Mouse (Mus musculus) neutrophil, adult 83 days (primary cell): ENCODE measurements around the gene H2-Aa. TPM values are rescaled to one million over a fixed set of nuclear protein-coding genes. Genes with fewer than 3 reads are reported as not detected.

Experiments used
- total RNA-seq, 2 experiments: library from RNA; stranded (reverse); gene quantifications; one replicate each; pipeline ENCODE4 v1.2.4; 2023

H2-Aa gene
- 100 to 1,000 TPM in 1 of 2 experiments, 10 to 100 TPM in 1; 95.4 to 109 TPM for total RNA-seq

DNA sequence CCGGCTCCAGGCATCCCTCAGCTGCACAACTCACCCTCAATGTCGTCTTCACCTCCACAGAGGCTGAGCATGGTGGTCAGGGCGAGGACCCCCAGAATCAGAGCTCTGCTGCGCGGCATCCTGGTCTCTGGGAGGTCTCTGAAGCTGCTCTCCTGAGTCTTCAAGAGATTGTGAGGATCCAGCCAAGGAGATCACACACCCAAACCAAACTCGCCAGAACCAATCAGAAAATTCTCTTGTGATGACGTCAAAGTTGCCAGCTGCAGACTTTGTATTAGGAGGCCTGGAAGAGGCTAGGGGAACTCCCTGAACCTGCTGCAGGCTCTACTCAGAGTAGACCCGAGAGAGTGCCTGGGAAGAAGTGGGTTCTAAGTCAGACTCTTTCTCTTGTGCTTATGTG, at the start of gene H2-Aa:
Gene H2-Aa, minus strand, starts transcription at position 176 of the 400 bp plus-strand sequence.

DNA sequence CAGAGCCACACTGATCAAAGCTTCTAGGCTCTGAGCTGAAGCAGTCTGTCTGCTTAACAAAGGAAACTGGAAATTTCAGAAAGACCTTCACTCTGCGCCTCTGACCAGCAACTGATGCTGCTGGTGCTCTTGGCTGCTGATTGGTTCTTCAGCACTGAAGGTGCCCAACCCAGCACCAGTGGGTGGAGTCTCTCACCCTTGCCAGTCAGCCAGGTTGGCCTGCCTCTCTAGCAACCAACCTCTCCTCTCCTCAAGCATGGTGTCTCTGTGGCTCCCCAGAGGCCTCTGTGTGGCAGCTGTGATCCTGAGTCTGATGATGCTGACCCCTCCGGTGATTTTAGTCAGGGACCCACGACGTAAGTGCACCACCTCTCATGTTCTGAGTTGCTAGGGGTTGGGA, 37.8 kb upstream of the H2-Aa start, which contains the start of gene H2-Eb2:
Gene H2-Eb2, plus strand, starts transcription at position 230 of the 400 bp plus-strand sequence.

DNA sequence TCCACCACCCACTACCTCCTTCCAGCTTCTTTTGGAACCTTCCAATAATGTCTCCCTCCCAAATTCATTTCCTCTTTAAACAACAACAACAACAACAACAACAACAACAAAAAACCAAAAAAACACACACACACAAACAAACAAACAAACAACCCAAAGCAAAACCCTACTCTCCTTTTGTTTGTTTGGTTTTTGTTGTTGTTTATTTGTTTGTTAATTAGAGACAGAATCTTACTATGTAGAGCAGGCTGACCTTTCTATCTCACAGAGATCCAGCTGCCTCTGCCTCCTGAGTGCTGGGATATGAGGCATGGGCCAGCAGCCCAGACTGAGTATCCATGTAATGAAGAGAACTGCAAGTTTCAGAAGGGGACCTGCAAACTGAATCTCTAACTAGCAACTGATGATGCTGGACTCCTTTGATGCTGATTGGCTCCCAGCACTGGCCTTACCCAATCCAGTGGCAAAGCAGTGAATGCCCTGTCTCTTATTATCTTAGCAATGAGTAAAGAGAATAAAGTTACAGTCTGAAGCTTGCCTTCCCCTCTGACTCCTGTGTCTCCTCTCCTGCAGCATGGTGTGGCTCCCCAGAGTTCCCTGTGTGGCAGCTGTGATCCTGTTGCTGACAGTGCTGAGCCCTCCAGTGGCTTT, 17.9 kb upstream of the H2-Aa start, which contains the start of gene H2-Eb1:
Gene H2-Eb1, plus strand, starts transcription at position 488 of the 651 bp plus-strand sequence.

DNA sequence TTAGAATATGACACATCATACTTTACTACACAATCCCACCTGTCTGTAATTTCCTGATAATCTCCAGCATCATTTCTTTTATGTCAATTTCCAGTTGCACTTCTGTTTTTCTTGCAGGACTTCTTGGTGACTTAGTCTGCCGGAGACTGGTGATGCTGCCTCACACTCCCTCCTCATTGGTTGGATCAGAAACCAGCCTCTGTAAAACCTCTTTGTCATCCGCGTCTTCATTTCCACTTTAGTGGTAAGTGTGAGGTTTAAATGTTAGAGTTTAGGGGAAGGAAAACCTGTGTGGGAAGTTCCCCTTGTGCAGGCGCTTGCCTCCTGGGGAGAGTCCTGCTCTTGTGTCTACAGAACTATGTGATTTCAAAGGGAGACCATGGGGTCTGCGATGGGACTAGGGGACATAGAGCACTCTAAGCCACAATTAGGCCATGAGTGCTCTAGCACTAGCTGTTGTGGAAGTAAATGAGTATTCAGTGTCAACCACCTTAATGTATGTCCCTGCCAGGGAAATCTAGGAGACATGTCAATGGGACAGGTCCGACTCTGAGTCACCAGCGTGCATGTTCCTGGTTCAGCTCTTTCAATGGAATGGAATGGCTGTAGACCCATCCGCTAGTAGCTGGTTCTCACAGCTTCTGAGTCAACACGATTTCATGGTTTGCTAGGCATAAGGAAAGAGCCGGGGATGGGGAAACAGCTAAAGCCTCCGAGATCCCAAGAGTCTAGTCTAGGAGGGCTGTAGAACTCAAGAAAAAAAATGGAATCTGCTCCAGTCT, 29.8 kb downstream of the H2-Aa start, which contains the start of gene H2-Ab1:
Gene H2-Ab1, plus strand, starts transcription at position 96 of the 782 bp plus-strand sequence.

DNA sequence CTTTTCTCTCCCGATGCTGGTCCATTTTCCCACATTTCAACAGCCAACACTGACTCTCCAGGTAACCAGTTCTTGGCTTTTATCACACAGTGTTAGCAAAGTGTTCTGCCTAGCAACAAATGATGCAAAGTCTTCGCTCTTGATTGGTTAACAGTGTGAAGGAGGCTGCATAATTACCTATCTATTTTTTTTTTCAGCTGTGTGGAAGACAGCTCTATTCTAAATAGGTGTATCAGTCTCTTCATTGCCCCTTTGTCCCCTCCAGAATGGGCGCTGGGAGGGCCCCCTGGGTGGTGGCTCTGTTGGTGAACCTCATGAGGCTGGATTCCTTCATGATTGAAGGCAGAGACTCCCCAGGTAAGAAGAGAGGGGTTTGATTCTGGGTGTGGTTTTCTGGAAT, 48.9 kb downstream of the H2-Aa start, which contains the start of gene H2-Ob:
Gene H2-Ob, plus strand, starts transcription at position 198 of the 400 bp plus-strand sequence.

Other genes with a start within 250 kb of the H2-Aa start
- gene Col11a2, start 248.4 kb downstream of the H2-Aa start, total RNA-seq = 10 to 100 TPM; 16.6 to 17.7 TPM
- 1 to 10 TPM; 1.1 to 1.9 TPM for gene H2-Oa, start 195.5 kb downstream of the H2-Aa start, total RNA-seq
- gene H2-DMa, start 168.3 kb downstream of the H2-Aa start, total RNA-seq = 10 to 100 TPM; 57.6 to 63.6 TPM
- gene Brd2, start 165.2 kb downstream of the H2-Aa start, total RNA-seq = 100 to 1,000 TPM; 215 to 218 TPM
- gene H2-DMb2, start 144.5 kb downstream of the H2-Aa start, total RNA-seq = 10 to 100 TPM; 22.7 to 25.3 TPM
- 10 to 100 TPM; 33.3 to 51.5 TPM for gene H2-DMb1, start 134.8 kb downstream of the H2-Aa start, total RNA-seq
- gene Tap1, start 100.3 kb downstream of the H2-Aa start, total RNA-seq = 10 to 100 TPM; 47.4 to 56.7 TPM
- 10 to 100 TPM; 83.3 to 88.3 TPM for gene Psmb9, start 100.1 kb downstream of the H2-Aa start, total RNA-seq
- gene Psmb8, start 90.1 kb downstream of the H2-Aa start, total RNA-seq = 100 to 1,000 TPM in 1 of 2 experiments, 10 to 100 TPM in 1; 89.4 to 111 TPM
- gene Tap2, start 84.3 kb downstream of the H2-Aa start, total RNA-seq = 10 to 100 TPM; 79.7 to 84.6 TPM
- gene H2-Ob, start 48.9 kb downstream of the H2-Aa start, total RNA-seq = 1 to 10 TPM; 1.7 to 1.9 TPM
- 100 to 1,000 TPM in 1 of 2 experiments, 10 to 100 TPM in 1; 96.2 to 115 TPM for gene H2-Ab1, start 30.1 kb downstream of the H2-Aa start, total RNA-seq
- gene H2-Eb1, start 18.0 kb upstream of the H2-Aa start, total RNA-seq = 10 to 100 TPM; 49.7 to 54.6 TPM
- gene H2-Eb2, start 37.8 kb upstream of the H2-Aa start, total RNA-seq = under 1 TPM in 1 of 2 experiments, not detected in 1; 0.11 TPM
- 1 to 10 TPM; 2.2 to 2.3 TPM for gene Btnl2, start 67.0 kb upstream of the H2-Aa start, total RNA-seq
- not detected for gene Btnl1, start 89.3 kb upstream of the H2-Aa start, total RNA-seq
- gene BC051142, start 111.0 kb upstream of the H2-Aa start, total RNA-seq = not detected
- not detected for gene Btnl4, start 189.5 kb upstream of the H2-Aa start, total RNA-seq
- gene Btnl6, start 229.5 kb upstream of the H2-Aa start, total RNA-seq = not detected